Mouse (Mus musculus) kidney, postnatal 0 days (tissue): ENCODE measurements around the gene Mylk. TPM values are rescaled to one million over a fixed set of nuclear protein-coding genes. Genes with fewer than 3 reads are reported as not detected.

Experiments used
- ATAC-seq: fragments of 200-750 bp; cut with Nextera tagmentation; replicated peaks from 2 replicates; pipeline ENCODE4 v1.8.0; 2017; ENCODE audit warnings: low read depth, moderate number of reproducible peaks, moderate TSS enrichment, moderate library complexity; ENCODE audit not compliant: low FRiP score
- DNase-seq: peaks from one replicate; pipeline ENCODE4 v3.0.0-alpha.2; 2016; ENCODE audit warnings: low spot score
- H3K27ac ChIP-seq: fragments of 300-500 bp; sonication (generic); 2 replicates; pipeline ENCODE4 v1.5.1; 2014; ENCODE audit warnings: mild to moderate bottlenecking
- H3K27me3 ChIP-seq: fragments of 300-500 bp; sonication (generic); 2 replicates; pipeline ENCODE4 v1.6.1; 2014; ENCODE audit warnings: low read length, mixed read lengths; ENCODE audit not compliant: insufficient read depth
- H3K36me3 ChIP-seq: fragments of 300-500 bp; sonication (generic); 2 replicates; pipeline ENCODE4 v1.6.1; 2014; ENCODE audit warnings: low read length, mixed read lengths; ENCODE audit not compliant: insufficient read depth
- H3K4me1 ChIP-seq: fragments of 300-500 bp; sonication (generic); replicated peaks from 2 replicates; pipeline ENCODE4 v1.6.1; 2014; ENCODE audit warnings: antibody characterized with exemption, low read length, mixed read lengths; ENCODE audit not compliant: insufficient read depth
- H3K4me2 ChIP-seq: fragments of 300-500 bp; sonication (generic); 2 replicates; pipeline ENCODE4 v1.6.1; 2014; ENCODE audit warnings: mild to moderate bottlenecking, low read length, moderate library complexity, mixed read lengths
- H3K4me3 ChIP-seq: fragments of 300-500 bp; sonication (generic); replicated peaks from 2 replicates; pipeline ENCODE4 v1.5.1; 2014; ENCODE audit warnings: low read depth, low read length
- H3K9ac ChIP-seq: fragments of 300-500 bp; sonication (generic); 2 replicates; pipeline ENCODE4 v1.6.1; 2014; ENCODE audit warnings: low read depth, low read length
- H3K9me3 ChIP-seq: fragments of 300-500 bp; sonication (generic); replicated peaks from 2 replicates; pipeline ENCODE4 v1.6.1; 2016; ENCODE audit warnings: low read length, inconsistent platforms, mixed read lengths
- CTCF ChIP-seq: IDR thresholded peaks from 2 replicates; pipeline ENCODE4 v1.5.1; 2016; ENCODE audit warnings: antibody characterized with exemption, low read depth, mild to moderate bottlenecking, moderate library complexity
- WGBS: fragments of 180-500 bp; shearing (Covaris S2); extraction: QIAGEN DNeasy Blood & Tissue Kit; methylation state at CpG from one replicate; pipeline ENCODE4 v1.1.7; 2014; 5-methylcytosine and 5-hydroxymethylcytosine counted together
- polyA plus RNA-seq: library from polyadenylated mRNA; unstranded; fragments of >200 nt; fragmentation: Nextera tagmentation; extraction: Ambion mirVana; gene quantifications from 2 replicates; pipeline ENCODE4 v1.2.1, GENCODE M21; 2015

The Mylk gene
- polyA plus RNA-seq, 1 experiment from 2014 or later, result 68.5 TPM

DNA sequence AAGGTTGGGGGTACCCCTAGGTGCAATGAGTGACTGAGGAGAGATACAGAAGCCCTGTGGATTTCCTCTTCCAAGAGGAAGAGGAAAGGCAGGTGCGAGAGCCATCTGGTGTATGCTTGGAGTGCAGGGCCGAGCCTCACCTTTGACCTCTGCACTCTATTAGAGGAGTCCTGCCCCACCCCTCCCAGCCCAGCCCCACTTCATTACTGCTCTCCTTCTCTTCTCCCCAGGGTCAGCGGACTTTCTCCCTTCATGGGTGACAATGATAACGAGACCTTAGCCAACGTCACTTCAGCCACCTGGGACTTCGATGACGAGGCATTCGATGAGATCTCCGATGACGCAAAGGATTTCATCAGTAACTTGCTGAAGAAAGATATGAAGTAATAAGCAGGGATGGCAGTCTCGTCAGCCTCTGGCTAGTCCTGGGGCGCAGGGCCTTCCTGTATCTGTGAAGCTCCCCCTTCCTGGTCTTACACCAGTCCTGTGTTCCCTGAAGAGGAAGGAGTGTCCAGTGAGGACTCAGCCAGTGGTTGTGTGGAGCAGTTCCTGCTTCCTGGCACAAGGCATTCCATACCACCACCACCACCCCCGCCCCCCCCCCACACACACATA is 241.3 kb downstream of the Mylk start:
- Histone ChIP-seq H3K4me1 (no peaks in the 10 kb centered on the region), H3K36me3 (peaks cover 25% of the 10 kb centered on the region)

DNA sequence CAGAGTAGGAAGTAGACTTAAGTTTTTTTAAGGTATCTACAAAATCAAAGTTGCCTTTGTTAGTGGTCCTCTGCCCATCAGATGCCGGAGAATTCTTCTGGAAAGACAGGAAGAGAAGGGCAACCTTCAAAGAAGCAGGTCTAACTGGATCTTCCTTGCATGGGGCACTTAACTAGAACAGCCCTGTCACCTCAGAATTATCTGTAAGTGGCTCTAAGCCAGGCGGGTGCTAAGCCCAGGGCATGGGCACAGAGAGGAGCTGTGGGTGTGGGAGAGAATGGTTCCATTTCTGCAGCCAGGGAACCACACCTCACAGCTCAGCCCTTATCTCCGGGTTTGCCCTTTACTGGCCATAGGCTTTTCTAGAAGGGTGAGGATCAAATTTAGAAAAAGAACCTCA is 246.4 kb downstream of the Mylk start:
- Histone ChIP-seq H3K4me3 (no peak overlapping the region), H3K4me2 (no peak overlapping the region), H3K27ac (no peak overlapping the region), H3K36me3 (peaks cover 14% of the 10 kb centered on the region; the same call in 1 of the 2 replicates), H3K9me3 (no peaks in the 10 kb centered on the region), H3K4me1 (no peaks in the 10 kb centered on the region), H3K9ac (no peak overlapping the region), H3K27me3 (no peaks in the 10 kb centered on the region)
- 73% methylated on average over 3 of the region's 3 CpGs for WGBS
- no peak for ATAC-seq
- DNase-seq, result no peak
- TF ChIP-seq CTCF, result no peak

More for the DNA sequence above, 241.3 kb downstream of the Mylk start:
- no peak for DNase-seq
- WGBS, result 91% methylated on average over 13 of the region's 13 CpGs
- ATAC-seq, result no peak
- H3K27ac ChIP-seq, result no peak overlapping the region
- H3K9ac ChIP-seq, result no peak overlapping the region
- TF ChIP-seq CTCF, result no peak
- H3K9me3 ChIP-seq, result no peaks in the 10 kb centered on the region
- H3K4me2 ChIP-seq, result no peak overlapping the region
- no peaks in the 10 kb centered on the region for H3K27me3 ChIP-seq
- no peak overlapping the region for H3K4me3 ChIP-seq

DNA sequence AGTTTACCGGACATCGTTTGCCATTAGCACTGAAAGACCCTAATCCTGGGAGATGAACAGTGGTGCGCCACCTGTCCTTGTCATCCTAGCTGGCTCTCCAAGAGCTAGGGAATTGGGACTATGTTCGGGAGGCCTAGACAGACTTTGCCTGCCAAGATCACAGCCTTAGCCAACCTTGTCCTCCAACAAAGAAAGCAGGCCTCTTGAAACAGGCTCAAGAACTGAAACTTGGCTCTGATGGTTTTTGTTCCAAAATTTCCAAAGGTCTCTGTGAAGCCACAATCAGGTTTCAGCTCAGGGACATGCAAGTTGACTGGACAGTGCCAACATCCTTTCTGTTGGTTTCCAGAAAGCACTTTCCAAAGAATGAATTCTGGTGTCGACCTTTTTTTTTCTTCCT is 247.8 kb downstream of the Mylk start:
- 89% methylated on average over 5 of the region's 5 CpGs for WGBS
- Histone ChIP-seq H3K9ac (no peak overlapping the region), H3K4me2 (no peak overlapping the region), H3K36me3 (peaks cover 17% of the 10 kb centered on the region), H3K27ac (no peak overlapping the region), H3K4me3 (no peak overlapping the region), H3K9me3 (no peaks in the 10 kb centered on the region), H3K4me1 (no peaks in the 10 kb centered on the region), H3K27me3 (no peaks in the 10 kb centered on the region)
- TF ChIP-seq CTCF, result no peak
- ATAC-seq (no peak), DNase-seq (no peak)

DNA sequence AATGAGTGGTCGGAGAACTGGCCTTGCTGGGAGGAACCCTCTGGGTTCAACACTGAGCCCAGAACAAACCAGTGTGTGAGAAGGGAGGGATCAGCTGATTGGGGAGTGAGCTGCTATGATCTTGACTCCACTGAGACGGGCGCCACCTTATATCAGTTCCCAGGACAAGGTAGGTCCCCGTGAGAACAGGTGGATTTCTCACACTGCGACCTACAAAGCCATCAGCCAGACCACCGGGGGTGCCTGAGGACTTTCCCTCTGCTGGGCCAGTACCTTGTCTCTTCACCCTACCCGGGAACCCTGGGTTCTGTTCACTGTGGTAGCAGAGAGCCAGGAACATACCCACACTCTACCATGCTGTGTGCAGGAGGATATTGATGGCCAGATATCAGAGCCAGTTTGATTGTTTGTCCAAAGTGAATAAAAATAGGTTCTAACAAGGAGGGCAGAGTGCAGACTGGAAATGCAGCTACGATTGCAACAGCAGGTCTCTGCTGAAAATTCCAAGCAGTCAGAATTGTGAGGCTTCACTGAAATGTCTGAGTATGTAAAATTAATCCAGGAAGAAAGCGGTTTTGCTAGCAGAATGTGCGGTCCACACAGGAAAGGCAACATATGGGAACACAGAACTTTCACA is 248.8 kb downstream of the Mylk start:
- no peak overlapping the region for H3K27ac ChIP-seq
- TF ChIP-seq CTCF, result no peak
- H3K4me2 ChIP-seq, result no peak overlapping the region
- ATAC-seq (no peak), DNase-seq (no peak)
- no peaks in the 10 kb centered on the region for H3K9me3 ChIP-seq
- 79% methylated on average over 10 of the region's 10 CpGs for WGBS
- H3K27me3 ChIP-seq, result no peaks in the 10 kb centered on the region
- no peaks in the 10 kb centered on the region for H3K4me1 ChIP-seq
- no peak overlapping the region for H3K9ac ChIP-seq
- no peak overlapping the region for H3K4me3 ChIP-seq
- peaks cover 11% of the 10 kb centered on the region; the same call in 1 of the 2 replicates for H3K36me3 ChIP-seq

DNA sequence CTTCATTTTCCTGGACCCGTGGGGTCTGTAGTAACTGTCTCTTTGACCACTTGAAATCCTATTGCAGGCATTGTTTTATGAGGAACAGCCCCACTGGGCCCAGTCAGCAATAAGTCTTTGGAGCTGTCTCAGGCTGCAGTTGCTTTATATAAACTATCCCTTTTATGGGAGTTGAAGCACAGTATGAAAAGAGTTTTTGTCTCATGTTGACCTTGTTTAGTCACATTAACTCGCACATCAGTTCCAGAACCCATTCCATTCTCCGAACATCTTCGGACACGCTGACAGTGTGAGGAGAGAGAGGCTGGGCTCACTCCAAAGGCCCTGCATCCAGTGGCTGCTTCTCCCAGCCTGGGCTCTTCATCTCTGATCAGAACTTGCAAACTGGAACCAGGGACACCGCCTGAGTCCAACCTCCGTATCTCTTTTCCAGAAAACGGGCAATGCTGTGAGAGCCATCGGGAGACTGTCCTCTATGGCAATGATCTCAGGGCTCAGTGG is 249.7 kb downstream of the Mylk start:
- 51% methylated on average over 9 of the region's 9 CpGs for WGBS
- DNase-seq, result peak; percentile 68

DNA sequence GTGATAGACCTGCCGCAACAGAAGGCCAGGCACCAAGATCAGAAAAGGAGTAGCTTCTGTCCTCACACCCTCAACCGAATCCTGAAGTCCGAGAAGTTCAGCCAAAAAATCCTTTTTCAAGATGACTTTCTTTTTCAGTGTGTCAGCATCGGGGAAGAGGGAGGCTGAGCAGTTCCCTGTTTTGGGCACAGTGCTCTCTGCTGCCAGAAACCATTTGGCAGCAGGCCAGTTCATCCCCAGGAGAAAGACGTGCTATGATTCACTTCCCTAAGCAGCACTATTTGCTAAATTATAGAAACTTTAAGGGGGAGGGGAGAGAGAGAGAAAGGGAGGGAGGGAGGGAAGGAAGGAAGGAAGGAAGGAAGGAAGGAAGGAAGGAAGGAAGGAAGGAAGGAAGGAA is 251.1 kb downstream of the Mylk start:
- Histone ChIP-seq H3K27ac (no peak overlapping the region), H3K27me3 (no peaks in the 10 kb centered on the region), H3K9me3 (no peaks in the 10 kb centered on the region), H3K9ac (no peak overlapping the region), H3K4me2 (no peak overlapping the region), H3K36me3 (peaks cover 11% of the 10 kb centered on the region; the same call in 1 of the 2 replicates), H3K4me1 (no peaks in the 10 kb centered on the region; the same call in 1 of the 2 replicates), H3K4me3 (no peak overlapping the region)
- 47% methylated on average over 5 of the region's 5 CpGs for WGBS
- ATAC-seq (no peak), DNase-seq (peak; percentile 60)
- no peak for TF ChIP-seq CTCF

More for the DNA sequence above, 249.7 kb downstream of the Mylk start:
- Histone ChIP-seq H3K4me1 (no peaks in the 10 kb centered on the region), H3K36me3 (peaks cover 11% of the 10 kb centered on the region; the same call in 1 of the 2 replicates), H3K27ac (no peak overlapping the region), H3K9me3 (no peaks in the 10 kb centered on the region), H3K4me2 (no peak overlapping the region), H3K27me3 (no peaks in the 10 kb centered on the region), H3K4me3 (no peak overlapping the region), H3K9ac (no peak overlapping the region)
- ATAC-seq, result no peak; the same call in 1 of the 2 replicates
- no peak for TF ChIP-seq CTCF
